Mouse (Mus musculus) forebrain, embryonic 15.5 days (tissue): ENCODE results near the gene Fbxo7. TPM values are rescaled to one million over a fixed set of nuclear protein-coding genes. Genes with fewer than 3 reads are reported as not detected.

Experiments used
- ATAC-seq: fragments of 200-750 bp; cut with Nextera tagmentation; replicated peaks from 2 replicates; pipeline ENCODE4 v1.8.0; 2017; ENCODE audit warnings: mild to moderate bottlenecking, moderate TSS enrichment, moderate library complexity
- H3K27ac ChIP-seq: fragments of 300-500 bp; sonication (generic); replicated peaks from 2 replicates; pipeline ENCODE4 v1.5.1; 2015; ENCODE audit warnings: mild to moderate bottlenecking, inconsistent platforms
- H3K27me3 ChIP-seq: fragments of 300-500 bp; sonication (generic); 2 replicates; pipeline ENCODE4 v1.6.1; 2015; ENCODE audit warnings: inconsistent platforms
- H3K36me3 ChIP-seq: fragments of 300-500 bp; sonication (generic); 2 replicates; pipeline ENCODE4 v1.6.1; 2015; ENCODE audit warnings: mild to moderate bottlenecking, inconsistent platforms
- H3K4me1 ChIP-seq: fragments of 300-500 bp; sonication (generic); 2 replicates; pipeline ENCODE4 v1.6.1; 2015; ENCODE audit warnings: inconsistent platforms
- H3K4me2 ChIP-seq: fragments of 300-500 bp; sonication (generic); replicated peaks from 2 replicates; pipeline ENCODE4 v1.6.1; 2015; ENCODE audit warnings: mild to moderate bottlenecking, inconsistent platforms
- H3K4me3 ChIP-seq: fragments of 300-500 bp; sonication (generic); 2 replicates; pipeline ENCODE4 v1.5.1; 2015; ENCODE audit warnings: mild to moderate bottlenecking, inconsistent platforms
- H3K9ac ChIP-seq: fragments of 300-500 bp; sonication (generic); replicated peaks from 2 replicates; pipeline ENCODE4 v1.6.1; 2015; ENCODE audit warnings: mild to moderate bottlenecking, inconsistent platforms
- H3K9me3 ChIP-seq: fragments of 300-500 bp; sonication (generic); 2 replicates; pipeline ENCODE4 v1.6.1; 2016; ENCODE audit warnings: inconsistent platforms
- WGBS: fragments of 180-500 bp; shearing (Covaris S2); methylation state at CpG from one replicate; pipeline ENCODE4 v1.1.7; 2015; ENCODE audit warnings: mixed read lengths; 5-methylcytosine and 5-hydroxymethylcytosine counted together
- polyA plus RNA-seq: library from polyadenylated mRNA; unstranded; fragments of >200 nt; fragmentation: Nextera tagmentation; extraction: Ambion mirVana; gene quantifications from 2 replicates; pipeline ENCODE4 v1.2.1, GENCODE M21; 2015

The Fbxo7 gene
- polyA plus RNA-seq: 15.0 and 15.4 TPM in 2 replicates

- Histone ChIP-seq H3K36me3 (no peaks in the 10 kb centered on the region), H3K4me2 (peak within 1 kb of the TSS; percentile 80), H3K4me1 (peaks cover 13% of the 10 kb centered on the region), H3K9me3 (no peaks in the 10 kb centered on the region), H3K27me3 (no peaks in the 10 kb centered on the region), H3K4me3 (peak within 1 kb of the TSS; percentile 95), H3K27ac (peak within 1 kb of the TSS; percentile 87), H3K9ac (peak within 1 kb of the TSS; percentile 87)
- WGBS: under 1% methylated on average over 82 of the region's 82 CpGs
- ATAC-seq: peak; percentile 99
These were observed at the start of gene Fbxo7 for GRCm38 (mm10) chr10:86021749-86022473. Gene Fbxo7, plus strand, starts transcription at chr10:86021972.

GRCm38 (mm10) chr10:85972915-85973314 lies 48.9 kb upstream of the Fbxo7 start:
- no peaks in the 10 kb centered on the region for H3K4me1 ChIP-seq
- H3K27me3 ChIP-seq: no peaks in the 10 kb centered on the region
- H3K4me2 ChIP-seq: no peak overlapping the region
- 83% methylated on average over 4 of the region's 4 CpGs for WGBS
- ATAC-seq: no peak
- H3K9ac ChIP-seq: no peak overlapping the region
- no peak overlapping the region for H3K4me3 ChIP-seq
- no peak overlapping the region for H3K27ac ChIP-seq
- H3K9me3 ChIP-seq: no peaks in the 10 kb centered on the region
- H3K36me3 ChIP-seq: no peaks in the 10 kb centered on the region

- no peaks in the 10 kb centered on the region for H3K4me1 ChIP-seq
- whole genome bisulfite sequencing: 80% methylated on average over 6 of the region's 6 CpGs
- ATAC-seq: no peak
- H3K4me2 ChIP-seq: no peak overlapping the region
- H3K27ac ChIP-seq: no peak overlapping the region
- no peaks in the 10 kb centered on the region for H3K27me3 ChIP-seq
- no peaks in the 10 kb centered on the region for H3K36me3 ChIP-seq
- no peaks in the 10 kb centered on the region for H3K9me3 ChIP-seq
- no peak overlapping the region for H3K9ac ChIP-seq
- H3K4me3 ChIP-seq: no peak overlapping the region
These were observed 32.2 kb upstream of the Fbxo7 start for GRCm38 (mm10) chr10:85989412-85990115.

GRCm38 (mm10) chr10:85992412-85992811 lies 29.4 kb upstream of the Fbxo7 start:
- H3K9ac ChIP-seq: no peak overlapping the region
- H3K27me3 ChIP-seq: no peaks in the 10 kb centered on the region
- no peak overlapping the region for H3K4me2 ChIP-seq
- H3K27ac ChIP-seq: no peak overlapping the region
- H3K36me3 ChIP-seq: no peaks in the 10 kb centered on the region
- no peaks in the 10 kb centered on the region for H3K4me1 ChIP-seq
- ATAC-seq: no peak
- no peaks in the 10 kb centered on the region for H3K9me3 ChIP-seq
- 86% methylated on average over 4 of the region's 4 CpGs for WGBS
- H3K4me3 ChIP-seq: no peak overlapping the region

- H3K9ac ChIP-seq: no peak overlapping the region
- H3K36me3 ChIP-seq: no peaks in the 10 kb centered on the region
- no peak overlapping the region for H3K4me2 ChIP-seq
- H3K4me3 ChIP-seq: no peak overlapping the region
- no peak overlapping the region for H3K27ac ChIP-seq
- H3K9me3 ChIP-seq: no peaks in the 10 kb centered on the region
- 89% methylated on average over 9 of the region's 9 CpGs for WGBS
- ATAC-seq: no peak
- H3K27me3 ChIP-seq: no peaks in the 10 kb centered on the region
- no peaks in the 10 kb centered on the region for H3K4me1 ChIP-seq
These were observed 27.9 kb upstream of the Fbxo7 start for GRCm38 (mm10) chr10:85993836-85994235.

GRCm38 (mm10) chr10:85994543-85995104 lies 27.1 kb upstream of the Fbxo7 start:
- WGBS: 90% methylated on average over 5 of the region's 5 CpGs
- Histone ChIP-seq H3K27ac (no peak overlapping the region), H3K4me1 (no peaks in the 10 kb centered on the region), H3K4me3 (no peak overlapping the region), H3K9ac (no peak overlapping the region), H3K27me3 (no peaks in the 10 kb centered on the region), H3K4me2 (no peak overlapping the region), H3K9me3 (no peaks in the 10 kb centered on the region), H3K36me3 (no peaks in the 10 kb centered on the region)
- no peak for ATAC-seq

- ATAC-seq: no peak
- no peaks in the 10 kb centered on the region for H3K27me3 ChIP-seq
- H3K9ac ChIP-seq: no peak overlapping the region
- H3K4me3 ChIP-seq: no peak overlapping the region
- H3K4me1 ChIP-seq: no peaks in the 10 kb centered on the region
- WGBS: 97% methylated on average over 4 of the region's 4 CpGs
- H3K27ac ChIP-seq: no peak overlapping the region
- no peak overlapping the region for H3K4me2 ChIP-seq
- H3K9me3 ChIP-seq: no peaks in the 10 kb centered on the region
- H3K36me3 ChIP-seq: no peaks in the 10 kb centered on the region
These were observed 21.3 kb upstream of the Fbxo7 start for GRCm38 (mm10) chr10:86000447-86000846.

GRCm38 (mm10) chr10:86006455-86006854 lies 15.3 kb upstream of the Fbxo7 start:
- H3K4me2 ChIP-seq: no peak overlapping the region
- H3K4me1 ChIP-seq: no peaks in the 10 kb centered on the region
- 65% methylated on average over 5 of the region's 5 CpGs for WGBS

GRCm38 (mm10) chr10:86009688-86010087 lies 12.1 kb upstream of the Fbxo7 start:
- no peak for ATAC-seq
- H3K9me3 ChIP-seq: no peaks in the 10 kb centered on the region
- H3K9ac ChIP-seq: no peak overlapping the region
- H3K4me2 ChIP-seq: no peak overlapping the region
- H3K27me3 ChIP-seq: no peaks in the 10 kb centered on the region
- WGBS: 85% methylated on average over 2 of the region's 2 CpGs
- H3K27ac ChIP-seq: no peak overlapping the region
- no peak overlapping the region for H3K4me3 ChIP-seq
- no peaks in the 10 kb centered on the region for H3K4me1 ChIP-seq
- H3K36me3 ChIP-seq: no peaks in the 10 kb centered on the region

More at GRCm38 (mm10) chr10:86006455-86006854, 15.3 kb upstream of the Fbxo7 start:
- no peak for ATAC-seq
- H3K27ac ChIP-seq: no peak overlapping the region
- no peaks in the 10 kb centered on the region for H3K27me3 ChIP-seq
- no peak overlapping the region for H3K4me3 ChIP-seq
- no peaks in the 10 kb centered on the region for H3K36me3 ChIP-seq
- no peak overlapping the region for H3K9ac ChIP-seq
- H3K9me3 ChIP-seq: no peaks in the 10 kb centered on the region

GRCm38 (mm10) chr10:86010636-86011035 lies 11.1 kb upstream of the Fbxo7 start:
- no peak overlapping the region for H3K4me2 ChIP-seq
- 80% methylated on average over 6 of the region's 6 CpGs for WGBS

GRCm38 (mm10) chr10:86011172-86011571 lies 10.6 kb upstream of the Fbxo7 start:
- Histone ChIP-seq H3K4me1 (no peaks in the 10 kb centered on the region), H3K36me3 (no peaks in the 10 kb centered on the region), H3K27ac (no peak overlapping the region), H3K4me2 (no peak overlapping the region), H3K27me3 (no peaks in the 10 kb centered on the region), H3K9ac (no peak overlapping the region), H3K4me3 (no peak overlapping the region), H3K9me3 (no peaks in the 10 kb centered on the region)
- no peak for ATAC-seq
- 90% methylated on average over 2 of the region's 2 CpGs for WGBS

More at GRCm38 (mm10) chr10:86010636-86011035, 11.1 kb upstream of the Fbxo7 start:
- H3K9me3 ChIP-seq: no peaks in the 10 kb centered on the region
- H3K27me3 ChIP-seq: no peaks in the 10 kb centered on the region
- H3K27ac ChIP-seq: no peak overlapping the region
- no peak overlapping the region for H3K4me3 ChIP-seq
- no peak for ATAC-seq
- no peaks in the 10 kb centered on the region for H3K36me3 ChIP-seq
- no peaks in the 10 kb centered on the region for H3K4me1 ChIP-seq
- H3K9ac ChIP-seq: no peak overlapping the region

- Histone ChIP-seq H3K4me1 (no peaks in the 10 kb centered on the region), H3K9ac (no peak within 1 kb of the TSS), H3K36me3 (no peaks in the 10 kb centered on the region), H3K27ac (no peak within 1 kb of the TSS), H3K9me3 (no peaks in the 10 kb centered on the region), H3K4me3 (no peak within 1 kb of the TSS), H3K27me3 (no peaks in the 10 kb centered on the region), H3K4me2 (no peak within 1 kb of the TSS)
- WGBS: 92% methylated on average over 2 of the region's 2 CpGs
- no peak for ATAC-seq
These were observed 10.0 kb upstream of the Fbxo7 start, which contains the start of gene Bpifc for GRCm38 (mm10) chr10:86011781-86012180. Gene Bpifc, minus strand, starts transcription at chr10:86011895.
